ENCODE assay signal across 22 mouse cellular contexts in genomic region chr5:93262751-93263150, GRCm38 (mm10). TPM values are rescaled to one million over a fixed set of nuclear protein-coding genes. Genes with fewer than 3 reads are reported as not detected.
A peak's percentile ranks its signal among the peaks of the same experiment; 100 is the strongest.
DNase-seq lines count a peak whose midpoint lies in the region; ATAC-seq and TF ChIP-seq lines count a peak whose summit lies in the region.
"Had no signal": no experiment of that assay in that cellular context is flagged by ENCODE, and none has a peak within 500 bp of the region (broad histone marks: within the 10 kb centered on the region; RNA-seq: fewer than 3 reads in every experiment).

No protein-coding gene starts in this region.

- no peak overlapping the region for H3K9ac ChIP-seq in kidney, embryonic 16.5 days (replicated peaks; ENCODE audit: low read length)
- no peak overlapping the region for H3K9ac ChIP-seq in lung, embryonic 15.5 days
- H3K9ac ChIP-seq: embryonic facial prominence, embryonic 12.5 days; forebrain, postnatal 0 days; hindbrain, embryonic 13.5 days; intestine, embryonic 15.5 days had no signal

- no peaks in the 10 kb centered on the region for H3K36me3 ChIP-seq in kidney, embryonic 16.5 days (ENCODE audit: insufficient read depth, low read length)
- no peaks in the 10 kb centered on the region for H3K36me3 ChIP-seq in thymus, adult 2 months (ENCODE audit: control insufficient read depth, insufficient read depth, low read length)
- H3K36me3 ChIP-seq in lung, embryonic 15.5 days = no peaks in the 10 kb centered on the region
- no peaks in the 10 kb centered on the region for H3K36me3 ChIP-seq in small intestine, adult 2 months (ENCODE audit: control insufficient read depth, insufficient read depth, low read length)
- H3K36me3 ChIP-seq: embryonic facial prominence, embryonic 12.5 days; hindbrain, embryonic 13.5 days; intestine, embryonic 15.5 days had no signal

- no peak overlapping the region for H3K4me2 ChIP-seq in kidney, embryonic 16.5 days (replicated peaks; ENCODE audit: low read depth, low read length)
- no peak overlapping the region for H3K4me2 ChIP-seq in lung, embryonic 15.5 days
- H3K4me2 ChIP-seq: embryonic facial prominence, embryonic 12.5 days; hindbrain, embryonic 13.5 days; intestine, embryonic 15.5 days had no signal

- intact Hi-C loops in gastrocnemius, postnatal 36 days (cut with DNase I) = no loop called here

- TF ChIP-seq POLR2A in thymus, adult 2 months (IDR thresholded peaks at IDR 0.05; ENCODE audit: control insufficient read depth, extremely low read depth, insufficient read depth, low read length, poor library complexity) = no peak
- TF ChIP-seq POLR2A in small intestine, adult 2 months (IDR thresholded peaks at IDR 0.05; ENCODE audit: low read depth, low read length) = no peak

- no peak overlapping the region for H3K4me3 ChIP-seq in kidney, embryonic 16.5 days (ENCODE audit: low read length)
- H3K4me3 ChIP-seq in thymus, adult 2 months (ENCODE audit: control insufficient read depth, insufficient read depth, low read length) = no peak overlapping the region
- H3K4me3 ChIP-seq in lung, embryonic 15.5 days = no peak overlapping the region
- H3K4me3 ChIP-seq in small intestine, adult 2 months (ENCODE audit: low read depth, low read length) = no peak overlapping the region
- H3K4me3 ChIP-seq: embryonic facial prominence, embryonic 12.5 days; heart, adult 2 months; hindbrain, embryonic 13.5 days; intestine, embryonic 15.5 days had no signal

- no peak for TF ChIP-seq CTCF in thymus, adult 2 months (IDR thresholded peaks at IDR 0.05; ENCODE audit: borderline replicate concordance, control insufficient read depth, extremely low read depth, insufficient read depth, low read length, poor library complexity)
- TF ChIP-seq CTCF in small intestine, adult 2 months (IDR thresholded peaks at IDR 0.05; ENCODE audit: extremely low read depth, insufficient read length, insufficient replicate concordance, low read depth, low read length) = no peak

- no peak for ATAC-seq in kidney, embryonic 16.5 days (ENCODE audit: low FRiP score, low TSS enrichment)
- ATAC-seq in lung, embryonic 15.5 days (ENCODE audit: borderline replicate concordance, extremely low read depth, low FRiP score, low TSS enrichment) = no peak
- ATAC-seq: forebrain, postnatal 0 days; intestine, embryonic 15.5 days had no signal

- H3K27me3 ChIP-seq in kidney, embryonic 16.5 days (ENCODE audit: insufficient read depth, low read length) = no peaks in the 10 kb centered on the region
- H3K27me3 ChIP-seq in thymus, adult 2 months (ENCODE audit: control insufficient read depth, insufficient read depth, low read length) = no peaks in the 10 kb centered on the region
- H3K27me3 ChIP-seq in lung, embryonic 15.5 days = no peaks in the 10 kb centered on the region
- no peaks in the 10 kb centered on the region for H3K27me3 ChIP-seq in small intestine, adult 2 months (ENCODE audit: control insufficient read depth, insufficient read depth, low read length)
- H3K27me3 ChIP-seq: embryonic facial prominence, embryonic 12.5 days; hindbrain, embryonic 13.5 days; intestine, embryonic 15.5 days had no signal

- H3K4me1 ChIP-seq in kidney, embryonic 16.5 days (ENCODE audit: insufficient read depth, low read length) = peaks cover 21% of the 10 kb centered on the region
- H3K4me1 ChIP-seq in thymus, adult 2 months (replicated peaks; ENCODE audit: control insufficient read depth, insufficient read depth, low read length) = peaks cover 16% of the 10 kb centered on the region
- H3K4me1 ChIP-seq in lung, embryonic 15.5 days = peaks cover 19% of the 10 kb centered on the region; the same call in 1 of the 2 replicates
- H3K4me1 ChIP-seq in small intestine, adult 2 months (ENCODE audit: control insufficient read depth, insufficient read depth, insufficient read length, low read length) = peaks cover 8% of the 10 kb centered on the region

- no peaks in the 10 kb centered on the region for H3K9me3 ChIP-seq in kidney, embryonic 16.5 days (ENCODE audit: low read length)
- no peaks in the 10 kb centered on the region for H3K9me3 ChIP-seq in lung, embryonic 15.5 days
- H3K9me3 ChIP-seq: embryonic facial prominence, embryonic 12.5 days; hindbrain, embryonic 13.5 days; intestine, embryonic 15.5 days had no signal

- 83% methylated on average over 2 of the region's 2 CpGs for WGBS in kidney, embryonic 16.5 days
- 91% methylated on average over 2 of the region's 2 CpGs for WGBS in thymus, adult 2 months
- 61% methylated on average over 2 of the region's 2 CpGs for WGBS in lung, embryonic 15.5 days
- 30% methylated on average over 2 of the region's 2 CpGs for WGBS in small intestine, adult 2 months

- H3K27ac ChIP-seq in kidney, embryonic 16.5 days (ENCODE audit: low read length) = no peak overlapping the region
- H3K27ac ChIP-seq in thymus, adult 2 months (ENCODE audit: control insufficient read depth, insufficient read depth, low read length) = peak overlapping the region; percentile 13; the same call in 1 of the 2 replicates
- peak overlapping the region; percentile 22; the same call in 1 of the 2 replicates for H3K27ac ChIP-seq in lung, embryonic 15.5 days
- peak overlapping the region; percentile 9; the same call in 1 of the 2 replicates for H3K27ac ChIP-seq in small intestine, adult 2 months (ENCODE audit: insufficient read depth, low read depth, low read length)
- H3K27ac ChIP-seq: embryonic facial prominence, embryonic 12.5 days; heart, adult 2 months; hindbrain, embryonic 13.5 days; intestine, embryonic 15.5 days; macrophage had no signal

- peak; percentile 33 for DNase-seq in kidney, postnatal 10 days
- DNase-seq in thymus, adult 2 months = no peak
- no peak for DNase-seq in thymus, adult 18-20 months
- no peak for DNase-seq in adrenal gland, adult 8-10 months
- no peak for DNase-seq in gastrocnemius, postnatal 36 days
- DNase-seq: adrenal gland, postnatal 14 days; cerebellum, adult 11-12 months; forebrain, postnatal 0 days; heart, adult 2 months; heart, postnatal 10 days; kidney, postnatal 14 days; left cerebral cortex, postnatal 4 days; midbrain, embryonic 14.5 days; spleen, adult 18-20 months had no signal

RNA-seq across cellular contexts. Expression of gene Ccng2, which starts 4.3 kb away (rescaled TPM):
- 63.9 and 67.4 TPM in 2 replicates for polyA plus RNA-seq in kidney, embryonic 16.5 days (2015; fragmentation: Nextera tagmentation; extraction: Ambion mirVana)
- 78.4 and 142 TPM in 2 replicates for polyA plus RNA-seq in thymus, adult 2 months (2012; rRNA removed)
- 65.4 and 67.6 TPM in 2 replicates for polyA plus RNA-seq in lung, embryonic 15.5 days (2015; fragmentation: Nextera tagmentation; extraction: Ambion mirVana)
- polyA plus RNA-seq in small intestine, adult 2 months (2012; rRNA removed) = 13.6 and 149 TPM in 2 replicates
- 10 to 100 TPM; 20.2 to 23.5 (median 21.2) TPM for total RNA-seq in adrenal gland, adult 8-10 months (2022)
- total RNA-seq in gastrocnemius, postnatal 36 days (2021) = 10 to 100 TPM; 11.3 to 12.0 TPM

RNA-seq across cellular contexts. Expression of gene 2010109A12Rik, which starts 56.4 kb away (rescaled TPM):
- 0.95 and 2.9 TPM in 2 replicates for polyA plus RNA-seq in kidney, embryonic 16.5 days (2015; fragmentation: Nextera tagmentation; extraction: Ambion mirVana)
- 0.20 and 0.34 TPM in 2 replicates for polyA plus RNA-seq in thymus, adult 2 months (2012; rRNA removed)
- polyA plus RNA-seq in lung, embryonic 15.5 days (2015; fragmentation: Nextera tagmentation; extraction: Ambion mirVana) = 1.1 and 1.8 TPM in 2 replicates
- not detected in 2 replicates for polyA plus RNA-seq in small intestine, adult 2 months (2012; rRNA removed)
- 1 to 10 TPM in 1 of 4 experiments, under 1 TPM in 3; 0.65 to 1.3 (median 0.81) TPM for total RNA-seq in adrenal gland, adult 8-10 months (2022)
- not detected for total RNA-seq in gastrocnemius, postnatal 36 days (2021)
- polyA plus RNA-seq: heart, adult 2 months; liver, adult 2 months; macrophage had no signal

RNA-seq across cellular contexts. Expression of gene Ccni, which starts 56.5 kb away (rescaled TPM):
- polyA plus RNA-seq in kidney, embryonic 16.5 days (2015; fragmentation: Nextera tagmentation; extraction: Ambion mirVana) = 97.3 and 113 TPM in 2 replicates
- 121 and 155 TPM in 2 replicates for polyA plus RNA-seq in thymus, adult 2 months (2012; rRNA removed)
- 124 and 132 TPM in 2 replicates for polyA plus RNA-seq in lung, embryonic 15.5 days (2015; fragmentation: Nextera tagmentation; extraction: Ambion mirVana)
- 36.8 and 117 TPM in 2 replicates for polyA plus RNA-seq in small intestine, adult 2 months (2012; rRNA removed)
- total RNA-seq in adrenal gland, adult 8-10 months (2022) = 100 to 1,000 TPM; 148 to 209 (median 180) TPM
- total RNA-seq in gastrocnemius, postnatal 36 days (2021) = 10 to 100 TPM; 47.4 to 63.9 TPM
